Mouse (Mus musculus) lung, adult 2 months (tissue): ENCODE measurements around the gene CN725425. TPM values are rescaled to one million over a fixed set of nuclear protein-coding genes. Genes with fewer than 3 reads are reported as not detected.

Experiments
- DNase-seq: peaks from one replicate; pipeline ENCODE4 v3.0.0; 2022
- H3K4me1 ChIP-seq: fragments of 200-500 bp; 2 replicates; pipeline ENCODE4 v1.6.1; 2011; ENCODE audit warnings: low read length; ENCODE audit not compliant: control insufficient read depth, insufficient read depth
- H3K4me3 ChIP-seq: fragments of 200-500 bp; replicated peaks from 2 replicates; pipeline ENCODE3; 2011; ENCODE audit warnings: low read depth, mild to moderate bottlenecking, control low read depth, low read length; ENCODE audit errors: extremely low read depth
- CTCF ChIP-seq: fragments of 200-500 bp; IDR thresholded peaks from 2 replicates; pipeline ENCODE4 v1.5.1; 2011; ENCODE audit warnings: mild to moderate bottlenecking, low read length, control low read depth; ENCODE audit not compliant: insufficient read depth
- POLR2A ChIP-seq: fragments of 200-500 bp; IDR thresholded peaks from 2 replicates; pipeline ENCODE4 v1.6.1; 2011; ENCODE audit warnings: low read depth, mild to moderate bottlenecking, control low read depth, low read length, borderline replicate concordance; ENCODE audit errors: extremely low read depth
- WGBS: fragments of 180-500 bp; shearing (Covaris S2); methylation state at CpG from one replicate; pipeline ENCODE4 v1.1.7; 2018; 5-methylcytosine and 5-hydroxymethylcytosine counted together
- polyA plus RNA-seq: library from polyadenylated mRNA; depleted of rRNA; stranded (reverse); fragments of >200 nt; gene quantifications from 2 replicates; pipeline ENCODE4 v1.2.3, GENCODE M21; 2012

The CN725425 gene
- polyA plus RNA-seq, 1 experiment = not detected

DNA sequence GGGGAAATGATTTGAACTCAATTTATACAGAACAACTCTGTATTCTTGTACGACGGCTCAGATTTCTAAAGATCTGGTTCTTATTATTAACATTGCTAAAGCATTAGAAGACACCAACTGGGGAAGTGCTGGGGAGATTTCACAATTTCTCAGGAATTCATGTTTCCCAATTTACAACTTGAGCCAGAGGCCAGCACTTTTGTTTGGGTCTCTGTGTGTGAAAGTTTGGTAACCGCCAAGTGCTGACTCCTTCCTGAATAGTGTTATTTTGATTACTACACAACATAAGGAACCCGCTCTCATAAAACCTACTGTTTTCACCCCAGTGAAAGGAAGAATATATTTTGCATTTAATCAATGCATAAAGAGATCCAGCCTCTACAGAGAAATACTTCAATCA lies 27.1 kb upstream of the CN725425 start:
- Histone ChIP-seq H3K4me1 (peaks cover 3% of the 10 kb centered on the region; the same call in 1 of the 2 replicates), H3K4me3 (no peak overlapping the region)
- no peak for DNase-seq
- TF ChIP-seq CTCF (no peak), POLR2A (no peak)
- WGBS = 59% methylated on average over 4 of the region's 4 CpGs

DNA sequence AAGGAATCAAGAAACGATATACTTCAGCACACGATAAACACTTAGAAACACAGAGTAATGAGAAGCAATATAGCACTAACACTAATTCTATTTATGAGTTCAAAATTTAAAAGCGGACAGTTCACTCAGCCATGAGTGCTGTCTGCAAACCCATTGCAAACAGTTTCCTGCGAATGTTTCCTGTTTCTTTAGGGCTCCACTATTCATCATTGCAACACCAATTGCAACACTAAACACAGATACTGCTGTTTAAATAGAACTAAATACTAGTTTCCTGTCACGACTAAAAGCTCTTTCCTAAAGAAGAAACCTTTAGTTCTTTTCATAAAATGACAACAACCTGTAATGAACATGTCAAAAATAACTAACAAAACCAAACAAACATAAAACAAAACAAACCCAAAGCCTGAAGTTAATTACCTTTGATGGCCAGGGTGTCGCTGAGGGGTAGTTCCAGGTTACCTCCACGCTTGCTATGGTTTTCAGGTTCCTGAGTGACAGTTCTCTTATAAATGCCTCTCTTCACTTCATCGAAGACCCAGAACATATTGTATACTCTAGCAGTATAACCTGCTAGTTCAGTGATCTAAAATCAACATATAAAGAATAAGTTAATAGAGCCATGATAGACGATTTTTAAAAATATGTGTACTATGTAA lies 20.5 kb upstream of the CN725425 start:
- TF ChIP-seq CTCF (no peak), POLR2A (no peak)
- no peak overlapping the region for H3K4me3 ChIP-seq
- 29% methylated on average over 9 of the region's 9 CpGs for WGBS
- no peak for DNase-seq
- H3K4me1 ChIP-seq = peaks cover 3% of the 10 kb centered on the region

DNA sequence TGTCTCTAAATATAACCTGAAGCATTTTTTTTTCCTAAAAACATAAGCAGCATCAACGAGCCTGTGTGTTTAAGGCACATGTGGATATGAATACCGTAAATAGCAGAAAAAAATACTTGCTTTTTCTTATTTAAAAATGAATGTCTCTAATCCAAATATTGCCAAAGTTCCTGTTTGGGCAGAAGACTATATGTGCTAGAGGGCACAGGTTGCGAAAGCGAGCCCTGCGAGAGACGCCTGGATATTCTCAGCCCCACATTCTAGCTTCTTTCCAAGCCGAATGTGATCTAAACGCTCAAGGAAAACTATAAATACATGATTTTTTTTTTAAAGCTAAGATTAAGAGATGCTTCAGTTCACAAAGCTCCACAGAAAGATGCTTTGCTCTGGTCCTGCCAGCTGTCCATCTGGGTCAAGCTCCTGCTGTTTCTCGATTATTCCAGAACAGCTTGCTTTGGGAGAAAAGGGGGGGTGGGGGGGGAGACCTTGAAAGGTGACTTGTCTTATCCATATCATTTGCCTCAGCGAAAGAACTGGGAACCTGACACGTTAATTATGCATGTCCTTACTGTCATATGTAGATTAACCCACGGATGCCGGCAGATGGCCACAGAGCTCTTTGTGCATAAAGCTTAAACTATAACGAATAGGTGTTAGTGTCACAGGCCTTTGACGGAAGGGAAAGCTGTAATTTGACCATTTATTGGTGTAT lies 19.2 kb upstream of the CN725425 start:
- no peak for DNase-seq
- WGBS = 80% methylated on average over 15 of the region's 15 CpGs
- Histone ChIP-seq H3K4me1 (peaks cover 3% of the 10 kb centered on the region), H3K4me3 (no peak overlapping the region)
- TF ChIP-seq POLR2A = no peak
- no peak for TF ChIP-seq CTCF

DNA sequence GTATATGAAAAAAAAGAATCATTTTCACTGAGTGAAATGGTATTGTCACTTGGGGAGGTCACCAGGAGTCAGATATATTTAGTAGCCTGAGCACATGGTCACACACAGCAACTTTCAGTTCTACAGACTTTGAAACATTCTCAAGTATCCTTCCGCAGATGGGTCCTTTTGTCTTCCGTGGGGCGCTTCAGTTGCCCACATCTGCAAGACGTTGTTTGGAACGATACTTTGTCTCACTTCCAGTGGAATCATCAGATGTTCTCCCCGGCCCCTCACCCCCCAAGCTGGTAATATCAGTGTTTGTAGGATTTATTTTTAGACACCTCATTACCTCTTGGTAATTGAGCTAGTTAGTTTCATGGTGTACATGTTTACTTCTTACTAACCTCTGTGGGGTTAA lies 12.9 kb upstream of the CN725425 start:
- no peaks in the 10 kb centered on the region for H3K4me1 ChIP-seq
- DNase-seq = no peak
- no peak for TF ChIP-seq POLR2A
- no peak for TF ChIP-seq CTCF
- H3K4me3 ChIP-seq = no peak overlapping the region
- 74% methylated on average over 6 of the region's 6 CpGs for WGBS

DNA sequence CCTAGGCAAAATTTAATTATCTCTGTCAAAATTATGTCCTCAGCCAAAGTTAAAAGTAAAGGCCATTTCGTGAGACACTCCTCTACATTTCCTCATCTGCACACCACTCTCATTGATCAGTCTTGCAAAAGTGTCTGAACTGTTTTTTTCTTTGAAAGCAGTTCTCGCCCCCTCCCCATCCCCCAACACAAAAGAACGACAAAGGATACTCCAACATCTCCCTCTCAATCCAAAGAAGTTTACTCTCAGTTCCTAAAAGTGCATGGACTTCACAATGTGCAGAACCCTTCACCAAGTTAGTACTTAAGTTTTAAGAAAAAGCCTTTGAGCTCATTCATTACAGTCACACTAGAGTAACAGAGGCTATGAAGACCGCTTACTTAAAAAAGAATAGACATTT lies 9.3 kb upstream of the CN725425 start:
- no peak for DNase-seq
- TF ChIP-seq CTCF (no peak), POLR2A (no peak)
- no peaks in the 10 kb centered on the region for H3K4me1 ChIP-seq
- H3K4me3 ChIP-seq = peak overlapping the region; percentile 47
- WGBS = 54% methylated on average over 4 of the region's 4 CpGs

DNA sequence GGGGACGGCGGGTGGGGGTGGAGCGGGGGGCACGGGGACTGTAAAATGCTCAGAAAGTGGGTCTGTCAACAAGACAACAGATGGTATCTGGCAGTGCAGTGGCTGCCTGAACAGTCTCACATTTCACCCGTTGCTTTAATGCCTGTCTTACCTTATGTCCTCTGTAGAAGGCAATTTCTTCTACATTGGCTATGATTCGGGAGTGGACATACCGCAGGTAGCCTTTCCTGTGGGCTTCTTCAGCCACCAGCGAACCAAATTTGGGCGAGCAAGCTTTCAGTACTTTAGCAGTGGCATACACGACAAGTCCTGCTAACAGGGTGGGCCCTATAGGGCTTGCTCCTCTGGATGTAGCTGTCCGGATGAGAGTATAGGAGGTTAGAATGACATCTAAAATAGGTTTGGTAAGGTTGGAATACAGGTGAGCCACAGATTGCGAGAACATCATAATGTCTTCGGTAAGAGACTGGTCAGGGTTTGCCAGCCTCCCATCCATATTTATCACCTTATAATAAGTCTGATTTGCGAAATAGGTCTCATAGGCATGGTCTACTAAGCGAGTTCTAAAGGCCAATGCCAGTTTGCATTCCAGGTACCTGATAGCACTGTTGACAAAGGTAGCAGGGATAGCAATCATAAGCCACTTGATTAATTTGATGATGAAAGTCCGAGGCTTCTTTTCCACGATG lies 8.6 kb upstream of the CN725425 start:
- WGBS = 47% methylated on average over 17 of the region's 17 CpGs
- peak overlapping the region; percentile 39 for H3K4me3 ChIP-seq
- DNase-seq = no peak
- TF ChIP-seq POLR2A = no peak
- TF ChIP-seq CTCF = no peak
- H3K4me1 ChIP-seq = no peaks in the 10 kb centered on the region

DNA sequence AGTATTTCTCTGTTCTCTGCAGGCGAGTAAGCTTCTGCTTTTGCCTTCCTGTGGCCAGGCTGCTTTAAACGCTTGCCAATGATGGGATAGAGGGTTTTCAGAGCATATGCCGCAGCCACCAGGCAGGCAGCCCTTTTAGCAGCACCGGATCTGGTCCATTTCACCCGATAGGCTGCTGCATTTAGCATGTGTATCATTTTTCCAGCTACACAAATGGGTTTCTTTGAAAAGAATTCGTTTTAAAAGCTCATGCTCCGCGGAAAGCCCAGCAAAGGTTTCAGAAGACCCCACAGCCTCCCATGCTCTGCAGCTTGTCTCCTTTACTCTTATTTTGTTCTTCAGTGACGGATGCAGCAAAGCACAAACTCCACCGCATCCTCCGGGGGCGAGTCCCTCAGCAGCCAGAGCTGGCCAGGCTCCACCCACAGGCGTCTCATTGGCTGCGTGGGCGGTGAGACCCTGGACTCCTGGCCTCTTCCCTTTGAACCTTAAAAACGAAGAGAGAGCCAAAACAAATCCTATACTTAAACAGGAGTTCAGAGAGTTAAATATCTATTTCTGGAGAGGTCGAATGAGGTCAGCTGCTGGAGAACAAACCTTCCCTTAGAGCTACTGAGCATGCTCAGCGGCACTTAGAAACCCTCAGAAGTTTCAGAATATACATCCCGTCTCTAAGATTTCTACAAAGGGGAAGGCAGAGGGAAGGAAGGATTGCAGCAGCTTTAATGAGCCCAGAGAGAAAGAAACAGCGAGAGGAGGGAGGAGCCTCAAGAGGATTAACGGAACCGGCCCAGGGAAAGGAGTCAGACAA lies 7.7 kb upstream of the CN725425 start, which contains the start of gene Abcd2:
TSS of gene Abcd2 (minus strand) at position 388 of the 811 bp plus-strand sequence.
- Histone ChIP-seq H3K4me3 (peak within 1 kb of the TSS; percentile 43), H3K4me1 (no peaks in the 10 kb centered on the region)
- 1% methylated on average over 22 of the region's 22 CpGs for WGBS
- TF ChIP-seq CTCF (no peak), POLR2A (peak; percentile 20; the same call in 1 of the 2 replicates)
- DNase-seq = peak; percentile 41

DNA sequence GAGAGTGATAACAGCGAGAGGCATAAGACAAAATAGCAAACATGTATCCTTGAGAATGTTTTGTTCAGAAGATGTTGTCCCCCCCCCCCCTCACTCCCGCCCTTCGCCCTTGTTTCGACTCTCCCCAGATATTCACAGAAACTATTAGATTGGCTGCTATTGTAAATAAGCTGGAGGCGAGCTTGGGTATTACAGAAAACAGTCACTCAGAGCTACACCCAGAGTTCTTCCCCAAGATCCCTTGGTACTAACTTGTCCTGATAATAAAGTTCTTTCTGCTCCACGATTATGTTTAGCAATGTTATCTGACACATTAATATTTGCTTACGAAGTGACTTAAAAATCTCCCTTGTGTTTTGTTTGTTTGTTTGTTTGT lies 7.1 kb upstream of the CN725425 start:
- no peak for TF ChIP-seq POLR2A
- TF ChIP-seq CTCF = no peak
- 12% methylated on average over 7 of the region's 7 CpGs for WGBS
- Histone ChIP-seq H3K4me3 (peak overlapping the region; percentile 43), H3K4me1 (no peaks in the 10 kb centered on the region)
- DNase-seq = no peak

DNA sequence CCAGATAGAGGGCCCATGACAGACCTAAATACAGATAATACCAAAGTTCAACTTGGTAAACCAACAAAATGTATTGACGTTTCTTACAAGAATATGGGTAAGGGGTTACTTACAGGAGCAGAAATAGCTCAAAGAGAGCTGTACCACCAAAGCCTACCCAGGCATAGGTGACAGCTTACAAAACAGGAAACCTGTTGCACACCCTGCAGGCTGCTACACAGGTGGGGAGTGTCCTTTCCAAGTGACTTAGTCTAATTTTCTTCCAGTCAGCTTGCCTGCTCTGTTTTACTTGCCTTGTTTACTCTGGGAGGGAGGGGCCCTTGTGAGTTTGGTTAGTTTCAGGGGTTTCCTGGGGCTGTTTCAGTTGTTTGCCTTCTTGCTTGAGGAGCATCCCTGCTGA lies 1.5 kb downstream of the CN725425 start:
- Histone ChIP-seq H3K4me3 (no peak overlapping the region), H3K4me1 (no peaks in the 10 kb centered on the region)
- WGBS = 86% methylated on average over 1 of the region's 1 CpGs
- TF ChIP-seq CTCF (no peak), POLR2A (no peak)
- no peak for DNase-seq
